In the genomic region with DNA sequence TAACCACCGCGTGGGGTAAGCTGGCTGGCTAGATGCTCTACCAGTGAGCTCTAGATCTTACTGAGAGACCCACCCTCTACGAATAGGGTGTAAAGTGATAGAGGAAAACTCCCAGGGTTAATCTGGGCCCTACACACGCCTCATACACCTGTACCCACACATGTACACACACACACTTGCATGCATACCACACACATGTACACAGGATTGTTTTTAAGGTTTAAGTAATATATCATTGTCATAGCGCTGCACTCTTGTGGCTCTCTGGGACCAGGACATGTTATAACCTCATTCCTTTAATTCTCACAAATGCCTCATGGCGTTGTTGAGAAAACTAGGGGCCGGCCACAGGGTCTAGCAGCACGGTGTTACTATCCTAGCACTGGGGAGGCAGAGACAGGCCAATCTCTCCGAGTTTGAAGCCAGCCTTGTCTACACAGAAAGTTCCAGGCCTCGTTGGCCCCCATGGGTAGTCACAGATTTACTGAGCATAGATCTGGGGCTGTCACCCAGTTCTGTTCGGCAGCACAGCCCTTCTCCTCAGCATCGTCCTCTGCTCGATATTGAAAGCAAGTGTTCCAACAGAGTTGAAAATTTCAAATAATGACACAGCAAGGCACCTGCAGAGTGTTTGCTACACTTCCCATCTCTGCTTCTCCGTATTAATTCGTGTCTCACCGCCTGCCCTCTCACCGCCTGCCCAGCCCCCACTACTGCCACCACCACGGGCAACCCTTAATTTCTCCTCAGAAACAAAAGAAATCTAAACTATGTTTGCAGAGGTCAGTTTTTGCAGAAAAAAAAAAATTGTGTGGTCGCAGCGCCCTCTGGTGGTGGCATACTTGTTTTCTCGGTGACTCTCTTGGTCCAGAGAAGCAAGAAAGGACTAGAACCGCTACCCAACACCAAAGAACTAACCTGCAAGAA, we compare ENCODE assay signal across 8 mouse cellular contexts. TPM values are rescaled to one million over a fixed set of nuclear protein-coding genes. Genes with fewer than 3 reads are reported as not detected.
A peak's percentile ranks its signal among the peaks of the same experiment; 100 is the strongest.
DNase-seq lines count a peak whose midpoint lies in the region; ATAC-seq and TF ChIP-seq lines count a peak whose summit lies in the region.

No protein-coding gene starts in this region.

- H3K4me2 ChIP-seq in liver, embryonic 12.5 days = no peak overlapping the region
- H3K4me2 ChIP-seq in hindbrain, embryonic 12.5 days (replicated peaks) = peak overlapping the region; percentile 41

- TF ChIP-seq POLR2A in cerebellum, adult 2 months (IDR thresholded peaks at IDR 0.05; ENCODE audit: borderline replicate concordance, insufficient read depth, low read length) = no peak

- H3K27me3 ChIP-seq in liver, embryonic 12.5 days (replicated peaks) = no peaks in the 10 kb centered on the region
- H3K27me3 ChIP-seq in cerebellum, adult 2 months (ENCODE audit: control insufficient read depth, insufficient read depth, low read length) = no peaks in the 10 kb centered on the region
- H3K27me3 ChIP-seq in hindbrain, embryonic 12.5 days = no peaks in the 10 kb centered on the region

- H3K9me3 ChIP-seq in liver, embryonic 12.5 days (replicated peaks) = no peaks in the 10 kb centered on the region
- no peaks in the 10 kb centered on the region for H3K9me3 ChIP-seq in hindbrain, embryonic 12.5 days (replicated peaks)

- WGBS in liver, embryonic 12.5 days (ENCODE audit: insufficient replicate concordance) = 44% methylated on average over 22 of the region's 22 CpGs
- 40% methylated on average over 22 of the region's 22 CpGs for WGBS in cerebellum, adult 2 months
- 50% methylated on average over 22 of the region's 22 CpGs for WGBS in hindbrain, embryonic 12.5 days

- no peak overlapping the region for H3K27ac ChIP-seq in liver, embryonic 12.5 days
- H3K27ac ChIP-seq in cerebellum, adult 2 months (ENCODE audit: insufficient read depth, low read length) = no peak overlapping the region
- H3K27ac ChIP-seq in hindbrain, embryonic 12.5 days = no peak overlapping the region; the same call in 1 of the 2 replicates

- H3K9ac ChIP-seq in liver, embryonic 12.5 days = no peak overlapping the region
- H3K9ac ChIP-seq in hindbrain, embryonic 12.5 days = no peak overlapping the region

- ATAC-seq in liver, embryonic 12.5 days = no peak
- ATAC-seq in hindbrain, embryonic 12.5 days (ENCODE audit: low FRiP score) = peak; percentile 53
- ATAC-seq in megakaryocyte-erythroid progenitor cell, adult 5-6 weeks (replicated peaks; ENCODE audit: low FRiP score, low TSS enrichment, poor library complexity, severe bottlenecking) = peak; percentile 51

- TF ChIP-seq CTCF in cerebellum, adult 2 months (IDR thresholded peaks at IDR 0.05; ENCODE audit: borderline replicate concordance, insufficient read depth, low read depth, low read length) = peak; percentile 73

- no peak overlapping the region for H3K4me3 ChIP-seq in liver, embryonic 12.5 days
- no peak overlapping the region for H3K4me3 ChIP-seq in cerebellum, adult 2 months (replicated peaks; ENCODE audit: insufficient read depth, low read depth, low read length)
- H3K4me3 ChIP-seq in hindbrain, embryonic 12.5 days = no peak overlapping the region

- H3K36me3 ChIP-seq in liver, embryonic 12.5 days = no peaks in the 10 kb centered on the region
- H3K36me3 ChIP-seq in hindbrain, embryonic 12.5 days = no peaks in the 10 kb centered on the region

- H3K4me1 ChIP-seq in liver, embryonic 12.5 days = no peaks in the 10 kb centered on the region
- H3K4me1 ChIP-seq in cerebellum, adult 2 months (ENCODE audit: control insufficient read depth, insufficient read depth, low read length) = no peaks in the 10 kb centered on the region
- H3K4me1 ChIP-seq in hindbrain, embryonic 12.5 days = no peaks in the 10 kb centered on the region

- peak; percentile 71 for DNase-seq in liver
- DNase-seq in cerebellum, adult 2 months = peak; percentile 33 to 64
- DNase-seq in forelimb bud, embryonic 11.5 days (ENCODE audit: low read depth, low spot score) = peak; percentile 79
- peak; percentile 60 to 67 for DNase-seq in layer of hippocampus, postnatal 36 days
- peak; percentile 46 for DNase-seq in skeletal muscle tissue, adult 2 months (ENCODE audit: low read depth, low spot score)

RNA-seq across cellular contexts. Expression of gene Bcl10, which starts 17.5 kb away (rescaled TPM):
- 25.0 and 26.0 TPM in 2 replicates for polyA plus RNA-seq in liver, embryonic 12.5 days (2016; fragmentation: Nextera tagmentation; extraction: Ambion mirVana)
- polyA plus RNA-seq in cerebellum, adult 2 months (2012; rRNA removed) = 14.1 and 15.0 TPM in 2 replicates
- polyA plus RNA-seq in hindbrain, embryonic 12.5 days (2016; fragmentation: Nextera tagmentation; extraction: Ambion mirVana) = 52.0 and 52.5 TPM in 2 replicates
- total RNA-seq in layer of hippocampus, postnatal 36 days (2021) = 10 to 100 TPM; 12.0 to 12.8 TPM
- total RNA-seq in megakaryocyte-erythroid progenitor cell, adult 5-6 weeks (2014; fragmentation: Nextera tagmentation) = 9.4 and 19.1 TPM in 2 replicates
- total RNA-seq in megakaryocyte-erythroid progenitor cell, adult 5-6 weeks (2017) = 20.4 and 38.6 TPM in 2 replicates

RNA-seq across cellular contexts. Expression of gene 2410004B18Rik, which starts 32.7 kb away (rescaled TPM):
- polyA plus RNA-seq in liver, embryonic 12.5 days (2016; fragmentation: Nextera tagmentation; extraction: Ambion mirVana) = 25.6 and 27.4 TPM in 2 replicates
- 44.3 and 47.9 TPM in 2 replicates for polyA plus RNA-seq in cerebellum, adult 2 months (2012; rRNA removed)
- polyA plus RNA-seq in hindbrain, embryonic 12.5 days (2016; fragmentation: Nextera tagmentation; extraction: Ambion mirVana) = 61.4 and 64.3 TPM in 2 replicates
- total RNA-seq in layer of hippocampus, postnatal 36 days (2021) = 10 to 100 TPM; 43.9 to 44.7 TPM
- total RNA-seq in megakaryocyte-erythroid progenitor cell, adult 5-6 weeks (2014; fragmentation: Nextera tagmentation) = 17.4 and 20.3 TPM in 2 replicates
- total RNA-seq in megakaryocyte-erythroid progenitor cell, adult 5-6 weeks (2017) = 19.4 and 27.4 TPM in 2 replicates
